Mouse (Mus musculus): Measurements from ENCODE around the gene Ddx5.
A peak's percentile ranks its signal among the peaks of the same experiment; 100 is the strongest.
"Not testable (repeated sequence)": the region's sequence is repeated elsewhere in the genome, so short reads cannot be mapped to it uniquely, and the experiment has no call there.

The Ddx5 gene

GRCm38 (mm10) chr11:106762139-106762799 is 26.7 kb downstream of the Ddx5 start:
- DNase-seq (ENCODE audit: low spot score in 2 of 2): peak; percentile 31 to 69

- peak in 1 of 2 experiments; percentile 50 for DNase-seq (ENCODE audit: low spot score in 2 of 2)
Observed at GRCm38 (mm10) chr11:106760511-106760910, 28.5 kb downstream of the Ddx5 start.

GRCm38 (mm10) chr11:106759028-106759427 is 30.0 kb downstream of the Ddx5 start:
- peak in 1 of 2 experiments; percentile 35 for DNase-seq (ENCODE audit: low spot score in 2 of 2)

- DNase-seq (ENCODE audit: low spot score in 2 of 2): no peak
Observed at GRCm38 (mm10) chr11:106755583-106755982, 33.4 kb downstream of the Ddx5 start.

- DNase-seq (ENCODE audit: low spot score in 2 of 2): no peak
Observed at GRCm38 (mm10) chr11:106753314-106753713, 35.7 kb downstream of the Ddx5 start.

- DNase-seq (ENCODE audit: low spot score in 2 of 2): peak; percentile 40 to 69
Observed at GRCm38 (mm10) chr11:106752103-106752502, 36.9 kb downstream of the Ddx5 start.

- DNase-seq (ENCODE audit: low spot score in 2 of 2): no peak
Observed at GRCm38 (mm10) chr11:106751039-106752018, 37.7 kb downstream of the Ddx5 start, which contains the start of gene Milr1. Gene Milr1, plus strand, starts transcription at chr11:106751226.

GRCm38 (mm10) chr11:106750121-106750751 is 38.7 kb downstream of the Ddx5 start, which contains the start of gene Pecam1:
Gene Pecam1, minus strand, starts transcription at chr11:106750628.
- peak; percentile 26 to 46 for DNase-seq (ENCODE audit: low spot score in 2 of 2)

- not testable (repeated sequence) for DNase-seq (ENCODE audit: low spot score in 2 of 2)
Observed at GRCm38 (mm10) chr11:106749557-106750120, 39.3 kb downstream of the Ddx5 start.

GRCm38 (mm10) chr11:106744949-106745348 is 44.0 kb downstream of the Ddx5 start:
- no peak for DNase-seq (ENCODE audit: low spot score in 2 of 2)

- no peak for DNase-seq (ENCODE audit: low spot score in 2 of 2)
Observed at GRCm38 (mm10) chr11:106742388-106742841, 46.6 kb downstream of the Ddx5 start.

- DNase-seq (ENCODE audit: low spot score in 2 of 2): no peak
Observed at GRCm38 (mm10) chr11:106741826-106742225, 47.2 kb downstream of the Ddx5 start.

GRCm38 (mm10) chr11:106741232-106741631 is 47.8 kb downstream of the Ddx5 start:
- DNase-seq (ENCODE audit: low spot score in 2 of 2): no peak

- not testable (repeated sequence) for DNase-seq (ENCODE audit: low spot score in 2 of 2)
Observed at GRCm38 (mm10) chr11:106740724-106741123, 48.3 kb downstream of the Ddx5 start.

GRCm38 (mm10) chr11:106739116-106739515 is 49.9 kb downstream of the Ddx5 start:
- no peak for DNase-seq (ENCODE audit: low spot score in 2 of 2)

- no peak for DNase-seq (ENCODE audit: low spot score in 2 of 2)
Observed at GRCm38 (mm10) chr11:106737178-106737621, 51.8 kb downstream of the Ddx5 start.

- DNase-seq (ENCODE audit: low spot score in 2 of 2): no peak
Observed at GRCm38 (mm10) chr11:106736614-106737013, 52.4 kb downstream of the Ddx5 start.

- no peak for DNase-seq (ENCODE audit: low spot score in 2 of 2)
Observed at GRCm38 (mm10) chr11:106730714-106731113, 58.3 kb downstream of the Ddx5 start.

Data from spleen, postnatal 10 days (tissue).